Mouse (Mus musculus) kidney, adult 8-10 months (tissue): Measurements from ENCODE around the gene Ric1.

Experiments
- DNase-seq, 2 experiments: peaks; one replicate each; pipeline ENCODE4 v3.0.0; 2022

Ric1 gene

GRCm38 (mm10) chr19:29521637-29522435 is at the start of gene Ric1:
Gene Ric1, plus strand, starts transcription at chr19:29522282.
- peak; percentile 80 to 81 for DNase-seq

GRCm38 (mm10) chr19:29472424-29472823 is 49.7 kb upstream of the Ric1 start:
- DNase-seq: no peak

GRCm38 (mm10) chr19:29472946-29473345 is 49.1 kb upstream of the Ric1 start:
- DNase-seq: no peak

GRCm38 (mm10) chr19:29474803-29475202 is 47.3 kb upstream of the Ric1 start:
- DNase-seq: no peak

GRCm38 (mm10) chr19:29475210-29475620 is 46.9 kb upstream of the Ric1 start:
- DNase-seq: no peak

- no peak for DNase-seq
These were observed 43.5 kb upstream of the Ric1 start for GRCm38 (mm10) chr19:29478598-29478997.

GRCm38 (mm10) chr19:29481578-29481977 is 40.5 kb upstream of the Ric1 start:
- no peak for DNase-seq

- DNase-seq: no peak
These were observed 39.9 kb upstream of the Ric1 start for GRCm38 (mm10) chr19:29482148-29482547.

- no peak for DNase-seq
These were observed 39.4 kb upstream of the Ric1 start for GRCm38 (mm10) chr19:29482637-29483036.

- DNase-seq: no peak
These were observed 38.7 kb upstream of the Ric1 start for GRCm38 (mm10) chr19:29483386-29483785.

GRCm38 (mm10) chr19:29484537-29484936 is 37.5 kb upstream of the Ric1 start:
- no peak for DNase-seq

- no peak for DNase-seq
These were observed 36.7 kb upstream of the Ric1 start for GRCm38 (mm10) chr19:29485257-29485948.

- no peak for DNase-seq
These were observed 35.4 kb upstream of the Ric1 start for GRCm38 (mm10) chr19:29486545-29487206.

- no peak for DNase-seq
These were observed 34.6 kb upstream of the Ric1 start for GRCm38 (mm10) chr19:29487326-29488072.

- DNase-seq: no peak
These were observed 34.0 kb upstream of the Ric1 start for GRCm38 (mm10) chr19:29488073-29488390.

GRCm38 (mm10) chr19:29488420-29488819 is 33.7 kb upstream of the Ric1 start:
- no peak for DNase-seq

- no peak for DNase-seq
These were observed 32.2 kb upstream of the Ric1 start for GRCm38 (mm10) chr19:29489785-29490284.

GRCm38 (mm10) chr19:29491467-29491866 is 30.6 kb upstream of the Ric1 start:
- no peak for DNase-seq

- DNase-seq: no peak
These were observed 27.6 kb upstream of the Ric1 start for GRCm38 (mm10) chr19:29494454-29494853.

GRCm38 (mm10) chr19:29496001-29496597 is 26.0 kb upstream of the Ric1 start:
- no peak for DNase-seq

- DNase-seq: peak in 1 of 2 experiments; percentile 54
These were observed 25.1 kb upstream of the Ric1 start for GRCm38 (mm10) chr19:29496786-29497557.

- DNase-seq: no peak
These were observed 24.2 kb upstream of the Ric1 start for GRCm38 (mm10) chr19:29497874-29498273.
